Mouse (Mus musculus) heart, adult 2 months (tissue): ENCODE measurements around the gene Insig1. TPM values are rescaled to one million over a fixed set of nuclear protein-coding genes. Genes with fewer than 3 reads are reported as not detected.
A peak's percentile ranks its signal among the peaks of the same experiment; 100 is the strongest.

ENCODE experiments used
- DNase-seq, 2 experiments: peaks; one replicate each; pipeline ENCODE4 v3.0.0; 2021
- H3K27ac ChIP-seq: fragments of 200-600 bp; 2 replicates; pipeline ENCODE4 v1.8.1; 2022
- H3K27me3 ChIP-seq: fragments of 200-500 bp; 2 replicates; pipeline ENCODE4 v1.6.1; 2012; ENCODE audit warnings: mild to moderate bottlenecking, low read length, inconsistent platforms, mixed read lengths; ENCODE audit not compliant: control insufficient read depth, insufficient read depth
- H3K36me3 ChIP-seq: fragments of 200-500 bp; 2 replicates; pipeline ENCODE4 v1.6.1; 2012; ENCODE audit warnings: low read length, inconsistent platforms; ENCODE audit not compliant: control insufficient read depth, insufficient read depth
- H3K4me1 ChIP-seq: fragments of 200-500 bp; 2 replicates; pipeline ENCODE4 v1.6.1; 2011; ENCODE audit warnings: low read length; ENCODE audit not compliant: control insufficient read depth, insufficient read depth
- H3K4me3 ChIP-seq: fragments of 200-600 bp; 2 replicates; pipeline ENCODE4 v1.8.1; 2022
- H3K79me2 ChIP-seq: fragments of 200-500 bp; replicated peaks from 2 replicates; pipeline ENCODE4 v1.6.1; 2012; ENCODE audit warnings: mild to moderate bottlenecking, inconsistent platforms, low read length, moderate library complexity, mixed read lengths; ENCODE audit not compliant: control insufficient read depth, insufficient read depth
- H3K9ac ChIP-seq: fragments of 200-500 bp; 2 replicates; pipeline ENCODE4 v1.6.1; 2012; ENCODE audit warnings: low read depth, mild to moderate bottlenecking, control low read depth, inconsistent platforms, low read length, mixed read lengths
- CTCF ChIP-seq: fragments of 200-600 bp; IDR thresholded peaks from 2 replicates; pipeline ENCODE4 v1.8.1; 2022; ENCODE audit warnings: antibody characterized with exemption, mild to moderate bottlenecking, moderate library complexity
- EP300 ChIP-seq: fragments of 200-500 bp; IDR thresholded peaks from 2 replicates; pipeline ENCODE4 v1.6.1; 2011; ENCODE audit warnings: low read depth, low read length, control low read depth; ENCODE audit not compliant: insufficient read depth
- POLR2A ChIP-seq: fragments of 200-500 bp; IDR thresholded peaks from 2 replicates; pipeline ENCODE4 v1.6.1; 2011; ENCODE audit warnings: mild to moderate bottlenecking, low read depth, low read length, control low read depth; ENCODE audit not compliant: insufficient read depth
- WGBS: fragments of 180-500 bp; shearing (Covaris S2); methylation state at CpG from one replicate; pipeline ENCODE4 v1.1.7; 2018; 5-methylcytosine and 5-hydroxymethylcytosine counted together
- intact Hi-C: fragments of 180-260 bp; cut with DNase I; formaldehyde crosslinking; loops from one replicate; pipeline ENCODE4 v1.15.1; 2025
- polyA plus RNA-seq: library from polyadenylated mRNA; depleted of rRNA; stranded (reverse); fragments of >200 nt; gene quantifications from 2 replicates; pipeline ENCODE4 v1.2.3, GENCODE M21; 2012
- total RNA-seq, 2 experiments: library from RNA; stranded (reverse); gene quantifications; 2 replicates each; pipeline ENCODE4 v1.2.3; 2021

Insig1 gene
- total and polyA plus RNA-seq, 3 experiments, result 17.3 to 17.5 (median 17.3) TPM

DNA sequence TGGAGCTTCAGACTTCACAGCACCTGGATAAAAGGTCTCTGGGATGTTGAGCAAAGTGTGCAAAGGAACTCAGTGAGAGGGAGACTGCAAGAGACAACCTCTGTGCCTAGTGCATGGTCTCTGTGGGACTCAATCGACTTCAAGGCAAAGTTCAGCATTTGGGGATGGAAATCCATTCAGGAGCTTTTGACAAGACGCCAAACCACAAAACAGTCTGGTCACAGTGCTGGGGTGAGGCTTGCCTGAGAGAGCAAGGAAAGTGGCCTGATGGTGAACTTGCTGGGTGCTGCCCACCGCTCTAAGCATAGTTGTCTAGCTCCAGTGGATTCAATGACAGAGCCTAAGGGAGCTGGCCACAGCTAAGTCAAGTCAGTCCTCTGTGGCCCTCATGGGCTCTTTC is 30.4 kb upstream of the Insig1 start:
- Histone ChIP-seq H3K9ac (no peak overlapping the region), H3K4me3 (no peak overlapping the region), H3K27me3 (no peaks in the 10 kb centered on the region), H3K36me3 (peaks cover 9% of the 10 kb centered on the region; the same call in 1 of the 2 replicates), H3K4me1 (peaks cover 20% of the 10 kb centered on the region), H3K27ac (peak overlapping the region; percentile 61; the same call in 1 of the 2 replicates), H3K79me2 (no peaks in the 10 kb centered on the region)
- no peak for DNase-seq
- 74% methylated on average over 3 of the region's 3 CpGs for WGBS
- intact Hi-C loops, result no loop called here
- TF ChIP-seq CTCF (no peak), POLR2A (no peak), EP300 (no peak)

DNA sequence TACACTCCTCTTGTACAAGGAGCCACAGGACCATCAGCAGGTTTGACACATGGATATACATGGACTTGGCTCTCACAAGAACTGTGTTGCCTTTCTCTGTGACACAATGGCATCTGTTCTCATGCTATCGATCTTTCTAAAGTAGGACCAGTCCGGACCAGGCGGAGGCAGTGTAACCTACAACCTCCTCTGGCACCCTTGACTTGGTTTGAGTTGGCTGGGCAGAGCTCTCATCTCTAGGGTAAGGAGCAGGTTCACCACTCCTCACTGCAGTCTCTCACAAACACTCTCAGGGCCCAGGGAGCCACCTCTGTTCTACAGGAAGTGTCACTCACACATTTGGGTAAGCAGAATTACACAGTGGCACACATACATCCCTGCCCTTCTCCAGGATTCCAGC is 29.1 kb upstream of the Insig1 start:
- H3K27me3 ChIP-seq, result no peaks in the 10 kb centered on the region
- 96% methylated on average over 3 of the region's 3 CpGs for WGBS
- H3K4me1 ChIP-seq, result peaks cover 13% of the 10 kb centered on the region
- no peak overlapping the region for H3K27ac ChIP-seq
- H3K9ac ChIP-seq, result no peak overlapping the region
- TF ChIP-seq POLR2A, result no peak
- no peak for TF ChIP-seq EP300
- no peak for TF ChIP-seq CTCF
- no peaks in the 10 kb centered on the region for H3K79me2 ChIP-seq
- no peak for DNase-seq
- intact Hi-C loops, result no loop called here
- H3K36me3 ChIP-seq, result peaks cover 6% of the 10 kb centered on the region; the same call in 1 of the 2 replicates
- no peak overlapping the region for H3K4me3 ChIP-seq

DNA sequence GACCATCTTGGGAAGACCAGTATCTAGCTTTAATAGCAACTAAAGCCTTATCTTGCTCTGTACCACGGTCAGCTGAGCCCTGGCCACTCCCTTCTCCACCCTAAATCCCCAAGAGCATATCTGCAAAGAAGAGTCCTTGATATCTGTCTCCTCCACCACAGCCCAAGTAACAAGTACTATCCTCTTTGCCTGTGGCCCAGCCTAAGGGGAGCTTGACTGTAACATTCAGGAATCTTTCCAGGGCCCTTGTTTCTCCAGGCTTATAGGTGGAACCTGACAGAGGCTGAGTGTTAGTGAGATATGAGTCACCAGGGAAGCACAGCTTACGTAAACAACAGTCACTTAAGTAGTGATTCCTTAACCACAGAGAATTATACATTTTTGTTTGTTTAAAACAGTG is 28.4 kb upstream of the Insig1 start:
- no peak overlapping the region for H3K4me3 ChIP-seq
- H3K27ac ChIP-seq, result no peak overlapping the region
- no peaks in the 10 kb centered on the region for H3K79me2 ChIP-seq
- H3K27me3 ChIP-seq, result no peaks in the 10 kb centered on the region
- 54% methylated on average over 2 of the region's 2 CpGs for whole genome bisulfite sequencing
- intact Hi-C loops, result no loop called here
- no peak for DNase-seq
- H3K36me3 ChIP-seq, result peaks cover 5% of the 10 kb centered on the region; the same call in 1 of the 2 replicates
- TF ChIP-seq POLR2A, result no peak
- no peak for TF ChIP-seq EP300
- peaks cover 8% of the 10 kb centered on the region for H3K4me1 ChIP-seq
- no peak overlapping the region for H3K9ac ChIP-seq

DNA sequence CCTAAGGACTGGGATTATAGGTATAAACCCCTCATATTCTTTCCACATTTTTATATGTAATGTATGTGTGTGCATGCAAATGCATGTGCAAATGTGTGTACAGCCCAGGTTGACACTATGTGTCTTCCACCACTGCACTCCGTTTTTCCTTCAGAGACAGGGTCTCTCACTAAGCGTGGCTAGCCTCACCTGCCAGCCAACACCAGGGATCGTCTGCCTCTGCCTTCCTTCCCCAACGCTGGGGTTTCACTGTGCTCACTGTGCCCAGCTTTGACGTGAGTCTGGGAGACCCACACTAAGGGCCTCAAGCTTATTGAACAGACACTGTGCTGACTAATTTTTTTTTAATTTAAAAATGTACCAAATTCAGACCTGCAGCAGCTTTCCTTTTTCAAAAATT is 27.8 kb upstream of the Insig1 start:
- intact Hi-C loops, result no loop called here
- no peak for DNase-seq
- no peaks in the 10 kb centered on the region for H3K27me3 ChIP-seq
- no peak for TF ChIP-seq CTCF
- TF ChIP-seq POLR2A, result no peak
- TF ChIP-seq EP300, result no peak
- WGBS, result 86% methylated on average over 5 of the region's 5 CpGs
- H3K79me2 ChIP-seq, result no peaks in the 10 kb centered on the region
- H3K36me3 ChIP-seq, result peaks cover 2% of the 10 kb centered on the region; the same call in 1 of the 2 replicates
- no peak overlapping the region for H3K4me3 ChIP-seq
- H3K27ac ChIP-seq, result no peak overlapping the region
- peaks cover 5% of the 10 kb centered on the region for H3K4me1 ChIP-seq
- no peak overlapping the region for H3K9ac ChIP-seq

DNA sequence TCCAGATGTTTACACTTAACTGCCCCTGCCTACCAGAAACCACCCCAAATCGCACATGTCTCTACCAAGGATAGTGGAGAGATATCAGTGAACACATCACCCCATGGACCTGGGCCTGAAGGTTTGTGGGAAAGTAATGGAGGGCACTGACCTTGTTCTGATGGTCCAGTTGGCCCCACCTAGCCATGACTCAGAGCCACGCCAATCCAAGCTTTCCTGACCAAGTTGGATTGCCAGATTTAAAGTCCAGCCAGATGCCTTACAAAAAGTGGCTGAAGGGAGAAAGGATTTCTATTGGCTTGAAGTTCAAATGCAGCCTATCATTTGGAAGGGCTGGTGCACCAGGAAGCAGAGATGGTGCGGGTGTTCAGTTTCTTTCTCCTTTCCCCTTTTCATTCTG is 24.2 kb upstream of the Insig1 start:
- DNase-seq, result no peak
- no peak overlapping the region for H3K27ac ChIP-seq
- no peak overlapping the region for H3K9ac ChIP-seq
- intact Hi-C loops, result no loop called here
- no peak overlapping the region for H3K4me3 ChIP-seq
- H3K27me3 ChIP-seq, result no peaks in the 10 kb centered on the region
- no peaks in the 10 kb centered on the region for H3K79me2 ChIP-seq
- 84% methylated on average over 3 of the region's 3 CpGs for WGBS
- TF ChIP-seq POLR2A, result no peak
- TF ChIP-seq EP300, result no peak
- TF ChIP-seq CTCF, result no peak
- no peaks in the 10 kb centered on the region for H3K36me3 ChIP-seq
- no peaks in the 10 kb centered on the region for H3K4me1 ChIP-seq

DNA sequence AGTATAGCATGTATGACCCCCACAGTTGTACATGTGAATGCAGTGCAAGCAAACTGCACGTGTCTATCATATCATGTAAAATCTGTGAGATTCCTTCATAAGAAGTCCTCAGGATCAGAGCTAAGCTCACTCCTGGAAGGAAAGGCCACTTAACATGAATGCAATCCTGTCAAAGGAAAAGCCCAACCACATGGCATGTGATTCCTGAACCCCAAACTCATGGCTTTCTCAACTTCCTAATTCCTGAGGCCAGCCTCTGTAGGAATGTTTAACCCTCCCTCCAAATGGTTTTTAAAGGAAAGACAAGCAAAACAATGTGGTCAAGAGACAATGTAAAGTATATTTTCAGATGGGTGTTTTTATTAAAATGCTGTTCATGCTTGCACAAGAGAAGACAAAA is 23.2 kb upstream of the Insig1 start:
- Histone ChIP-seq H3K79me2 (no peaks in the 10 kb centered on the region), H3K36me3 (no peaks in the 10 kb centered on the region), H3K9ac (no peak overlapping the region), H3K4me3 (no peak overlapping the region), H3K27ac (no peak overlapping the region), H3K4me1 (no peaks in the 10 kb centered on the region), H3K27me3 (no peaks in the 10 kb centered on the region)
- intact Hi-C loops, result no loop called here
- DNase-seq, result no peak
- TF ChIP-seq CTCF, result no peak
- no peak for TF ChIP-seq EP300
- no peak for TF ChIP-seq POLR2A
- 63% methylated on average over 1 of the region's 1 CpGs for WGBS
